Mouse (Mus musculus) liver, embryonic 13.5 days (tissue): ENCODE measurements around the gene Gm14496. TPM values are rescaled to one million over a fixed set of nuclear protein-coding genes. Genes with fewer than 3 reads are reported as not detected.
A peak's percentile ranks its signal among the peaks of the same experiment; 100 is the strongest.
"Not testable (repeated sequence)": the region's sequence is repeated elsewhere in the genome, so short reads cannot be mapped to it uniquely, and the experiment has no call there.

Experiments
- ATAC-seq: fragments of 200-750 bp; cut with Nextera tagmentation; 2 replicates; pipeline ENCODE4 v1.8.0; 2017; ENCODE audit warnings: low read depth, mild to moderate bottlenecking, moderate number of reproducible peaks, moderate library complexity
- DNase-seq: peaks from one replicate; pipeline ENCODE4 v3.0.0; 2022
- H3K27ac ChIP-seq: fragments of 300-500 bp; sonication (generic); 2 replicates; pipeline ENCODE4 v1.5.1; 2015; ENCODE audit warnings: moderate library complexity, mild to moderate bottlenecking, inconsistent platforms
- H3K27me3 ChIP-seq: fragments of 300-500 bp; sonication (generic); 2 replicates; pipeline ENCODE4 v1.6.1; 2015; ENCODE audit warnings: mild to moderate bottlenecking, inconsistent platforms
- H3K36me3 ChIP-seq: fragments of 300-500 bp; sonication (generic); 2 replicates; pipeline ENCODE4 v1.6.1; 2015; ENCODE audit warnings: mild to moderate bottlenecking, inconsistent platforms
- H3K4me1 ChIP-seq: fragments of 300-500 bp; sonication (generic); replicated peaks from 2 replicates; pipeline ENCODE4 v1.6.1; 2015; ENCODE audit warnings: inconsistent platforms
- H3K4me2 ChIP-seq: fragments of 300-500 bp; sonication (generic); 2 replicates; pipeline ENCODE4 v1.6.1; 2015; ENCODE audit warnings: inconsistent platforms, mild to moderate bottlenecking, moderate library complexity
- H3K4me3 ChIP-seq: fragments of 300-500 bp; sonication (generic); replicated peaks from 2 replicates; pipeline ENCODE4 v1.5.1; 2015; ENCODE audit warnings: mild to moderate bottlenecking, inconsistent platforms
- H3K9ac ChIP-seq: fragments of 300-500 bp; sonication (generic); 2 replicates; pipeline ENCODE4 v1.6.1; 2015; ENCODE audit warnings: mild to moderate bottlenecking, inconsistent platforms
- H3K9me3 ChIP-seq: fragments of 300-500 bp; sonication (generic); replicated peaks from 2 replicates; pipeline ENCODE4 v1.6.1; 2016; ENCODE audit warnings: inconsistent platforms
- WGBS: fragments of 180-500 bp; shearing (Covaris S2); methylation state at CpG from one replicate; pipeline ENCODE4 v1.1.7; 2015; ENCODE audit not compliant: insufficient replicate concordance; 5-methylcytosine and 5-hydroxymethylcytosine counted together
- polyA plus RNA-seq: library from polyadenylated mRNA; unstranded; fragments of >200 nt; fragmentation: Nextera tagmentation; extraction: Ambion mirVana; gene quantifications from 2 replicates; pipeline ENCODE4 v1.2.1, GENCODE M21; 2015

The Gm14496 gene
- not detected in 2 replicates for polyA plus RNA-seq

DNA sequence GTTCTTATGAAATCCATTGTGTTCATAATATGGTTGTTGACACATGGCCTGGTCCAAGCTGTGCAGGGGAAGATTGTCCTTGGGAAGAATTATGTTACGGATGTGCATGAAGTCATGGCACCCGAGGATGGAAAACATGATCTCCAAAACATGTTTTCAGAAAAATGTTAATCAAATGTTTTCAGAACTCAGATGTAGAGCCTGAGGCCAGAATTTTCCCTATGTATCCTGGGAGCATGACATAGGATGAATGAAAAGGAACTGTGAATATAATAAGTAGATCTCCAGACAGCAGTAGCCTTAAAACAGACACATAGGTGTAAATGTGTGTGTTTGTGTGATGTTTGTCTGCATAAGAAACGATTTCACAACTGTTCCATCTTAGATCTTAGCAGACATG, at the start of gene Gm14496:
Gene Gm14496 (plus strand): TSS at position 301 of the 400 bp plus-strand sequence.
- Histone ChIP-seq H3K36me3 (no peaks in the 10 kb centered on the region), H3K4me1 (no peaks in the 10 kb centered on the region), H3K4me2 (no peak within 1 kb of the TSS), H3K4me3 (no peak within 1 kb of the TSS), H3K9ac (no peak within 1 kb of the TSS), H3K27ac (no peak within 1 kb of the TSS), H3K27me3 (no peaks in the 10 kb centered on the region), H3K9me3 (no peaks in the 10 kb centered on the region)
- 46% methylated on average over 3 of the region's 3 CpGs for WGBS
- ATAC-seq (no peak), DNase-seq (no peak)

- peak overlapping the region; percentile 17; the same call in 1 of the 2 replicates for H3K4me2 ChIP-seq
- not testable (repeated sequence) for H3K27ac ChIP-seq, ATAC-seq, H3K9ac ChIP-seq, H3K27me3 ChIP-seq, H3K4me3 ChIP-seq, H3K9me3 ChIP-seq, DNase-seq, H3K4me1 ChIP-seq, H3K36me3 ChIP-seq
- WGBS = 24% methylated on average over 21 of the region's 21 CpGs
These were observed 37.9 kb upstream of the Gm14496 start for GRCm38 (mm10) chr2:181952747-181953680.

GRCm38 (mm10) chr2:181968395-181968794, 22.5 kb upstream of the Gm14496 start:
- no peak for ATAC-seq
- Histone ChIP-seq H3K9ac (no peak overlapping the region), H3K4me3 (no peak overlapping the region), H3K4me2 (no peak overlapping the region), H3K4me1 (no peaks in the 10 kb centered on the region), H3K27ac (no peak overlapping the region), H3K9me3 (no peaks in the 10 kb centered on the region), H3K36me3 (no peaks in the 10 kb centered on the region), H3K27me3 (no peaks in the 10 kb centered on the region)
- 55% methylated on average over 7 of the region's 7 CpGs for WGBS
- no peak for DNase-seq

GRCm38 (mm10) chr2:181969187-181969586, 21.7 kb upstream of the Gm14496 start:
- 88% methylated on average over 2 of the region's 2 CpGs for WGBS

GRCm38 (mm10) chr2:181981969-181982368, 9.0 kb upstream of the Gm14496 start:
- not testable (repeated sequence) for H3K4me1 ChIP-seq, DNase-seq, H3K27me3 ChIP-seq, H3K9me3 ChIP-seq, H3K4me2 ChIP-seq, H3K9ac ChIP-seq, H3K4me3 ChIP-seq, H3K36me3 ChIP-seq, H3K27ac ChIP-seq, ATAC-seq
- WGBS = 53% methylated on average over 7 of the region's 7 CpGs

More at GRCm38 (mm10) chr2:181969187-181969586, 21.7 kb upstream of the Gm14496 start:
- Histone ChIP-seq H3K9me3 (no peaks in the 10 kb centered on the region), H3K9ac (no peak overlapping the region), H3K27me3 (no peaks in the 10 kb centered on the region), H3K36me3 (no peaks in the 10 kb centered on the region), H3K4me3 (no peak overlapping the region), H3K4me2 (no peak overlapping the region), H3K4me1 (no peaks in the 10 kb centered on the region), H3K27ac (no peak overlapping the region)
- DNase-seq (no peak), ATAC-seq (no peak)

Other genes starting within 250 kb of the Gm14496 start
- 0.12 TPM in 1 of 2 replicates, not detected in the other for gene Myt1, start 227.8 kb upstream of the Gm14496 start, polyA plus RNA-seq
- 14.2 and 16.9 TPM in 2 replicates for gene Pcmtd2, start 153.3 kb upstream of the Gm14496 start, polyA plus RNA-seq
- 41.2 and 41.5 TPM in 2 replicates for gene Polr3k, start 126.8 kb upstream of the Gm14496 start, polyA plus RNA-seq